Mouse (Mus musculus): ENCODE results near the gene Apbb1ip. TPM values are rescaled to one million over a fixed set of nuclear protein-coding genes. Genes with fewer than 3 reads are reported as not detected.

The Apbb1ip gene
- polyA plus RNA-seq, 1 experiment from 2014 or later: 2.1 TPM

DNA sequence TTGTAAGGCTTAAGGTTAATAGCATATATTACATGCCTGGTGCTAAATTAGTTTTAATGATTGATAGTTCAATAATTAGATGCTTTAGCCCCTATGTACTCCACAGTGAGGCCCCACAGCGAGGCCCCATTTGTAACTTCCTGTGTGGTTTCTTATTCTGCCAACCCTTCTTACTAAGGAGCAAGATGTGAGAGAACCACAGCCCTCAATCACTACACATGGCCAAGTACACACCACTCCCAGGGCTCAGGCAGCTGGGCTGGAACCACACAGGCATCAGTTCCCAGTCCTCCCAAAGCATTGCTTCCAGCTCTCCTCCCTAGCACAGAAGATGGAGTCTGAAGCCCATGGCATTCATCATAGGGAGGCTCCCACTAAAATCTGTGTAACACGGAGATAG, 31.7 kb downstream of the Apbb1ip start:
- H3K27me3 ChIP-seq (replicated peaks; ENCODE audit: control insufficient read depth, insufficient read depth, low read length): no peaks in the 10 kb centered on the region
- H3K4me1 ChIP-seq (ENCODE audit: control insufficient read depth, insufficient read depth, low read depth, low read length): no peaks in the 10 kb centered on the region
- H3K4me2 ChIP-seq (ENCODE audit: low read length): no peak overlapping the region
- no peak for ATAC-seq
- no peak overlapping the region for H3K27ac ChIP-seq (ENCODE audit: low read depth, low read length)
- no peak overlapping the region for H3K4me3 ChIP-seq (ENCODE audit: low read length)
- 93% methylated on average over 2 of the region's 2 CpGs for WGBS
- H3K36me3 ChIP-seq (ENCODE audit: control insufficient read depth, insufficient read depth, low read length): no peaks in the 10 kb centered on the region
- H3K9ac ChIP-seq (ENCODE audit: low read depth, low read length): no peak overlapping the region
- no peaks in the 10 kb centered on the region for H3K9me3 ChIP-seq (ENCODE audit: control insufficient read depth, low read length)

GRCm38 (mm10) chr2:22806576-22806975, 32.7 kb downstream of the Apbb1ip start:
- Histone ChIP-seq H3K36me3 (ENCODE audit: control insufficient read depth, insufficient read depth, low read length) (no peaks in the 10 kb centered on the region), H3K4me3 (ENCODE audit: low read length) (no peak overlapping the region), H3K4me2 (ENCODE audit: low read length) (no peak overlapping the region), H3K9ac (ENCODE audit: low read depth, low read length) (no peak overlapping the region), H3K27ac (ENCODE audit: low read depth, low read length) (no peak overlapping the region), H3K4me1 (ENCODE audit: control insufficient read depth, insufficient read depth, low read depth, low read length) (no peaks in the 10 kb centered on the region), H3K9me3 (ENCODE audit: control insufficient read depth, low read length) (no peaks in the 10 kb centered on the region), H3K27me3 (replicated peaks; ENCODE audit: control insufficient read depth, insufficient read depth, low read length) (no peaks in the 10 kb centered on the region)
- WGBS: 91% methylated on average over 1 of the region's 1 CpGs
- no peak for ATAC-seq

DNA sequence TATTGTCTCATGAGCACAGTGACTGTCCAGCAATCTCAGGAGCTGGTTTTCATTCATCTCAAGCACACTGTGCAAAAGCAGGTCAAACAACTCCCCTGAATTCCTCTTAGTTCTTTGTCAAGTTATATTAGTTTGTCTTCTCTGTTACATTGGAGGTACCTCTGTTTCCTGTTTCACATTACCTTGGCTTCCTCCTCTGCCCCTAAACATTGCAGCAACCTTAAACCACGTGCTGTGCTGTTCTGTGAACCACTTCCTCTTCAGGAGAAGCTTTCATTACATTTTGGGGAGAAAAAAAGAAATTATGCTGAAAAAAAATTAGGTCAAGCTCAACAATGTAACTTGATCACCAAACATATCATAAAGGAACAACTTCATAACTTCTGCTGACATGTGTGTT, 33.4 kb downstream of the Apbb1ip start:
- 56% methylated on average over 1 of the region's 1 CpGs for WGBS
- Histone ChIP-seq H3K4me2 (ENCODE audit: low read length) (no peak overlapping the region), H3K4me1 (ENCODE audit: control insufficient read depth, insufficient read depth, low read depth, low read length) (no peaks in the 10 kb centered on the region), H3K27me3 (replicated peaks; ENCODE audit: control insufficient read depth, insufficient read depth, low read length) (no peaks in the 10 kb centered on the region), H3K4me3 (ENCODE audit: low read length) (no peak overlapping the region), H3K9ac (ENCODE audit: low read depth, low read length) (no peak overlapping the region), H3K9me3 (ENCODE audit: control insufficient read depth, low read length) (no peaks in the 10 kb centered on the region), H3K36me3 (ENCODE audit: control insufficient read depth, insufficient read depth, low read length) (no peaks in the 10 kb centered on the region), H3K27ac (ENCODE audit: low read depth, low read length) (no peak overlapping the region)
- no peak for ATAC-seq

- H3K4me1 ChIP-seq (ENCODE audit: control insufficient read depth, insufficient read depth, low read depth, low read length): no peaks in the 10 kb centered on the region
- H3K36me3 ChIP-seq (ENCODE audit: control insufficient read depth, insufficient read depth, low read length): no peaks in the 10 kb centered on the region
- no peak for ATAC-seq
- 90% methylated on average over 4 of the region's 4 CpGs for WGBS
- H3K4me3 ChIP-seq (ENCODE audit: low read length): no peak overlapping the region
- no peak overlapping the region for H3K9ac ChIP-seq (ENCODE audit: low read depth, low read length)
- no peak overlapping the region for H3K4me2 ChIP-seq (ENCODE audit: low read length)
- H3K27me3 ChIP-seq (replicated peaks; ENCODE audit: control insufficient read depth, insufficient read depth, low read length): no peaks in the 10 kb centered on the region
- H3K9me3 ChIP-seq (ENCODE audit: control insufficient read depth, low read length): no peaks in the 10 kb centered on the region
- H3K27ac ChIP-seq (ENCODE audit: low read depth, low read length): no peak overlapping the region
Observed at GRCm38 (mm10) chr2:22810851-22811250, 37.0 kb downstream of the Apbb1ip start.

GRCm38 (mm10) chr2:22811466-22811865, 37.6 kb downstream of the Apbb1ip start:
- Histone ChIP-seq H3K27me3 (replicated peaks; ENCODE audit: control insufficient read depth, insufficient read depth, low read length) (no peaks in the 10 kb centered on the region), H3K4me1 (ENCODE audit: control insufficient read depth, insufficient read depth, low read depth, low read length) (no peaks in the 10 kb centered on the region), H3K4me3 (ENCODE audit: low read length) (no peak overlapping the region), H3K27ac (ENCODE audit: low read depth, low read length) (no peak overlapping the region), H3K4me2 (ENCODE audit: low read length) (no peak overlapping the region), H3K36me3 (ENCODE audit: control insufficient read depth, insufficient read depth, low read length) (no peaks in the 10 kb centered on the region), H3K9ac (ENCODE audit: low read depth, low read length) (no peak overlapping the region), H3K9me3 (ENCODE audit: control insufficient read depth, low read length) (no peaks in the 10 kb centered on the region)
- 87% methylated on average over 8 of the region's 8 CpGs for WGBS
- ATAC-seq: no peak

GRCm38 (mm10) chr2:22813921-22814320, 40.0 kb downstream of the Apbb1ip start:
- no peak for ATAC-seq
- Histone ChIP-seq H3K27me3 (replicated peaks; ENCODE audit: control insufficient read depth, insufficient read depth, low read length) (no peaks in the 10 kb centered on the region), H3K4me1 (ENCODE audit: control insufficient read depth, insufficient read depth, low read depth, low read length) (no peaks in the 10 kb centered on the region), H3K27ac (ENCODE audit: low read depth, low read length) (no peak overlapping the region), H3K9me3 (ENCODE audit: control insufficient read depth, low read length) (no peaks in the 10 kb centered on the region), H3K9ac (ENCODE audit: low read depth, low read length) (no peak overlapping the region), H3K4me2 (ENCODE audit: low read length) (no peak overlapping the region), H3K36me3 (ENCODE audit: control insufficient read depth, insufficient read depth, low read length) (no peaks in the 10 kb centered on the region), H3K4me3 (ENCODE audit: low read length) (no peak overlapping the region)
- 74% methylated on average over 5 of the region's 5 CpGs for WGBS

DNA sequence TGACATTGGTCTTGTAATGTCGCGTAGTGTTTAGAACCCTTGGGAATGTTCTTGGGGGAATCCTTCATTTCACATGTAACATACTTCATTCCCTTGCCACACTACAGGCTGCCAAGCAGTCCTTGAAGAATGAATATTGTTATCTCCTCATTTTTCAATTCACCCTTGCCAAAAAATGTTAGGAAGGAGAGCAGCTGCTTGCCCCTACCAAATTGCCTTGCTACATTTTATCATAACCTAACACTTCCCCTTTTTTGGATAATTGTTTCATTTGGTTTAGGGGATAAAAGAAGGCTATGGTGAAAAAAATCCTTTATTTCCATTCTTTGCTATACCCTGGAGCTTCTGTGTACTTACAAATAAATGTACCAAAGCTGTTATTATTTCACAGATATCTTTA, 41.8 kb downstream of the Apbb1ip start:
- no peak overlapping the region for H3K9ac ChIP-seq (ENCODE audit: low read depth, low read length)
- H3K4me3 ChIP-seq (ENCODE audit: low read length): no peak overlapping the region
- H3K4me2 ChIP-seq (ENCODE audit: low read length): no peak overlapping the region
- no peak for ATAC-seq
- H3K4me1 ChIP-seq (ENCODE audit: control insufficient read depth, insufficient read depth, low read depth, low read length): no peaks in the 10 kb centered on the region
- H3K36me3 ChIP-seq (ENCODE audit: control insufficient read depth, insufficient read depth, low read length): no peaks in the 10 kb centered on the region
- WGBS: 96% methylated on average over 2 of the region's 2 CpGs
- H3K9me3 ChIP-seq (ENCODE audit: control insufficient read depth, low read length): no peaks in the 10 kb centered on the region
- no peak overlapping the region for H3K27ac ChIP-seq (ENCODE audit: low read depth, low read length)
- H3K27me3 ChIP-seq (replicated peaks; ENCODE audit: control insufficient read depth, insufficient read depth, low read length): no peaks in the 10 kb centered on the region

- Histone ChIP-seq H3K4me3 (ENCODE audit: low read length) (no peak overlapping the region), H3K9ac (ENCODE audit: low read depth, low read length) (no peak overlapping the region), H3K36me3 (ENCODE audit: control insufficient read depth, insufficient read depth, low read length) (no peaks in the 10 kb centered on the region), H3K27ac (ENCODE audit: low read depth, low read length) (no peak overlapping the region), H3K27me3 (replicated peaks; ENCODE audit: control insufficient read depth, insufficient read depth, low read length) (no peaks in the 10 kb centered on the region), H3K4me1 (ENCODE audit: control insufficient read depth, insufficient read depth, low read depth, low read length) (no peaks in the 10 kb centered on the region), H3K4me2 (ENCODE audit: low read length) (no peak overlapping the region), H3K9me3 (ENCODE audit: control insufficient read depth, low read length) (no peaks in the 10 kb centered on the region)
- ATAC-seq: no peak
- WGBS: 66% methylated on average over 1 of the region's 1 CpGs
Observed at GRCm38 (mm10) chr2:22816231-22816630, 42.3 kb downstream of the Apbb1ip start.

DNA sequence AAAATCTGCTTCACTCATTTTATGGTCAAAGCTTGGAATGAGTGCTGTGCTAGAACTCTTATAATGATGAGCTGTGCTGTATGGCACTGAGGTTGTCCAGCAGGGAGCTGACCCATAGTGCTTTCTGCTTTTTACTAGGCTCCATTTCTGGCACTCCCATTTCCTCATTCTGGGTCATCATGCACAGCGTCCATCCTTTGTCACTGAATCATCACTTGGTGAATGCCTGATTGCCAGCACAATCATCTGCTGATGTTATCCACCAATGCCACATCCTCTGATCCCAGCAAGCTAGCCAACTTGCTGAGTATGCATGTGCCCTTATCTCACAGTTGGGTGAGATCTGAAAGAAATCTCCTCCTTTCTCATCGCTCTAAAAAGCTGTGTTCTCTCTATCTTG, 48.4 kb downstream of the Apbb1ip start:
- 83% methylated on average over 2 of the region's 2 CpGs for WGBS
- ATAC-seq: no peak
- Histone ChIP-seq H3K4me2 (ENCODE audit: low read length) (no peak overlapping the region), H3K4me1 (ENCODE audit: control insufficient read depth, insufficient read depth, low read depth, low read length) (no peaks in the 10 kb centered on the region), H3K9ac (ENCODE audit: low read depth, low read length) (no peak overlapping the region), H3K9me3 (ENCODE audit: control insufficient read depth, low read length) (no peaks in the 10 kb centered on the region), H3K27ac (ENCODE audit: low read depth, low read length) (no peak overlapping the region), H3K27me3 (replicated peaks; ENCODE audit: control insufficient read depth, insufficient read depth, low read length) (no peaks in the 10 kb centered on the region), H3K4me3 (ENCODE audit: low read length) (no peak overlapping the region), H3K36me3 (ENCODE audit: control insufficient read depth, insufficient read depth, low read length) (no peaks in the 10 kb centered on the region)

- Histone ChIP-seq H3K27ac (ENCODE audit: low read depth, low read length) (no peak overlapping the region), H3K9me3 (ENCODE audit: control insufficient read depth, low read length) (no peaks in the 10 kb centered on the region), H3K4me1 (ENCODE audit: control insufficient read depth, insufficient read depth, low read depth, low read length) (no peaks in the 10 kb centered on the region), H3K4me3 (ENCODE audit: low read length) (no peak overlapping the region), H3K36me3 (ENCODE audit: control insufficient read depth, insufficient read depth, low read length) (no peaks in the 10 kb centered on the region), H3K4me2 (ENCODE audit: low read length) (no peak overlapping the region), H3K9ac (ENCODE audit: low read depth, low read length) (no peak overlapping the region), H3K27me3 (replicated peaks; ENCODE audit: control insufficient read depth, insufficient read depth, low read length) (no peaks in the 10 kb centered on the region)
- WGBS: 91% methylated on average over 4 of the region's 4 CpGs
- ATAC-seq: no peak
Observed at GRCm38 (mm10) chr2:22845514-22845913, 71.6 kb downstream of the Apbb1ip start.

All from hindbrain, embryonic 16.5 days (tissue).